In the genomic region with DNA sequence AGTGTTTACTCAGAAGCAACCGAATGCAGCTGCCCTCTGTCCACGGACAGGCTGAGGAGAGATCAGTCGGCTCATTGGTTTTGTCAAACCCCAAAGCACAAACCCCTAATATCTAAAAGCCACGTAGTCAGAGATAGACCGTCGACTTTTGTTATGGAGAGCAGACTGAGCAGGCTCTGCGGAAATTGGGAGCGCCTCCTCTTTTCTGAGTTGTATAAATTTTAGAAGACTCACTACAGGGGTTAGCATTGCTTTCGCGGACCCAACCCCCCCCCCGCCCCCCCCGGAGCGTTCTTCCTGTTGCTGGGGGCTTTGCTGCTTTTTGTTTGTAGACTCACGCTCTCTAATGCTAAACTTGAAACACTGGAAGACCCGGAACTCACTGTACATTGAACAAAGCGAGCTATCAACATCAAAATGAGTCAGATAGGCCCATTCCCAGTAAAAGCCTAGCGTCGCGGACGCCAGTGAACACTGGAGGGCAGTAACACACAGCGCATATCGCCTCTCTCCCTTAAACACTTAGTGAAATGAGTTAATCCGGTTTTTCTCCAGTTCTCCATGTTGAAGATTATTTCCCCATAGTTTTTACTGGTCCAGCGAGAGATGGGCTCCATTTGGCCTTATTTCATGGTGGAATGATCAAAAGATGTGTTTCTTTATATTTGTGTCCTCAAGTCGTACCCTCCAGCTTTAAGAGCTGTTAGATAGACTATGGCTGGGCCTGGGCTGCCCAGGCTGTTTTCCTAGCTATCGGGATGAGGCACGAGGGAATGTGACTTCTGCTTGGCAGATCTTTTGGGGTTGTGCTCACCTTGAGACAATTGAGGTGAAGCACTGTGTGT, we compare ENCODE assay signal across 8 mouse cellular contexts. TPM values are rescaled to one million over a fixed set of nuclear protein-coding genes. Genes with fewer than 3 reads are reported as not detected.
DNase-seq lines count a peak whose midpoint lies in the region; ATAC-seq and TF ChIP-seq lines count a peak whose summit lies in the region.

No protein-coding gene starts in this region.

- TF ChIP-seq CTCF in gastrocnemius, adult 2 months (IDR thresholded peaks at IDR 0.05): peak; percentile 54

- no peak overlapping the region for H3K27ac ChIP-seq in gastrocnemius, adult 2 months
- no peak overlapping the region for H3K27ac ChIP-seq in kidney, embryonic 15.5 days
- H3K27ac ChIP-seq in limb, embryonic 15.5 days: no peak overlapping the region
- no peak overlapping the region for H3K27ac ChIP-seq in neural tube, embryonic 15.5 days (replicated peaks)

- peak; percentile 94 for ATAC-seq in frontal cortex, adult (ENCODE audit: low TSS enrichment)
- ATAC-seq in kidney, embryonic 15.5 days (replicated peaks; ENCODE audit: low FRiP score): peak; percentile 80
- ATAC-seq in limb, embryonic 15.5 days (ENCODE audit: insufficient number of reproducible peaks, low FRiP score, low TSS enrichment, low read depth): no peak
- ATAC-seq in neural tube, embryonic 15.5 days (ENCODE audit: low FRiP score): peak; percentile 93

- 26% methylated on average over 27 of the region's 27 CpGs for WGBS in kidney, embryonic 15.5 days
- WGBS in limb, embryonic 15.5 days: 30% methylated on average over 27 of the region's 27 CpGs
- 24% methylated on average over 27 of the region's 27 CpGs for WGBS in neural tube, embryonic 15.5 days

- no peaks in the 10 kb centered on the region for H3K9me3 ChIP-seq in kidney, embryonic 15.5 days (replicated peaks)
- H3K9me3 ChIP-seq in limb, embryonic 15.5 days: no peaks in the 10 kb centered on the region
- no peaks in the 10 kb centered on the region for H3K9me3 ChIP-seq in neural tube, embryonic 15.5 days (replicated peaks)

- H3K4me1 ChIP-seq in kidney, embryonic 15.5 days: no peaks in the 10 kb centered on the region; the same call in 1 of the 2 replicates
- H3K4me1 ChIP-seq in limb, embryonic 15.5 days: peaks cover 3% of the 10 kb centered on the region; the same call in 1 of the 2 replicates
- peaks cover 8% of the 10 kb centered on the region for H3K4me1 ChIP-seq in neural tube, embryonic 15.5 days

- no peak overlapping the region for H3K9ac ChIP-seq in kidney, embryonic 15.5 days
- no peak overlapping the region for H3K9ac ChIP-seq in limb, embryonic 15.5 days
- no peak overlapping the region for H3K9ac ChIP-seq in neural tube, embryonic 15.5 days (replicated peaks)

- DNase-seq in gastrocnemius, adult 2 months: peak; percentile 26
- no peak for DNase-seq in gastrocnemius, postnatal 25 days
- DNase-seq in cerebellum, adult 9-11 months: peak; percentile 79
- no peak for DNase-seq in thymus, postnatal 4 days

- no peak overlapping the region for H3K4me3 ChIP-seq in gastrocnemius, adult 2 months
- H3K4me3 ChIP-seq in kidney, embryonic 15.5 days (replicated peaks): no peak overlapping the region
- H3K4me3 ChIP-seq in limb, embryonic 15.5 days: no peak overlapping the region
- no peak overlapping the region for H3K4me3 ChIP-seq in neural tube, embryonic 15.5 days (replicated peaks)

- H3K27me3 ChIP-seq in kidney, embryonic 15.5 days: no peaks in the 10 kb centered on the region; the same call in 1 of the 2 replicates
- H3K27me3 ChIP-seq in limb, embryonic 15.5 days: no peaks in the 10 kb centered on the region; the same call in 1 of the 2 replicates
- H3K27me3 ChIP-seq in neural tube, embryonic 15.5 days (replicated peaks): 0 out of 2 replicates have a peak, but pooled peaks cover 3% of the 10 kb centered on the region

- intact Hi-C loops in gastrocnemius, adult 2 months (cut with DNase I): loop anchor here (5.0 kb wide), 2 partner anchors 230 to 640 kb away; no protein-coding TSS in a partner anchor

- H3K36me3 ChIP-seq in kidney, embryonic 15.5 days: no peaks in the 10 kb centered on the region
- no peaks in the 10 kb centered on the region for H3K36me3 ChIP-seq in limb, embryonic 15.5 days
- no peaks in the 10 kb centered on the region for H3K36me3 ChIP-seq in neural tube, embryonic 15.5 days

- peak overlapping the region; percentile 37 for H3K4me2 ChIP-seq in kidney, embryonic 15.5 days
- H3K4me2 ChIP-seq in limb, embryonic 15.5 days: 0 out of 2 replicates have a peak overlapping the region, but pooled peaks have one; percentile 12
- peak overlapping the region; percentile 32 for H3K4me2 ChIP-seq in neural tube, embryonic 15.5 days

RNA-seq across cellular contexts. Expression of a gene that starts 42.2 kb away (rescaled TPM):
- under 1 TPM; 0.61 to 0.79 TPM for total RNA-seq in gastrocnemius, adult 2 months (2021)
- 1 to 10 TPM in 1 of 2 experiments, under 1 TPM in 1; 0.84 to 1.1 TPM for total RNA-seq in gastrocnemius, postnatal 25 days (2021)
- polyA plus RNA-seq in kidney, embryonic 15.5 days (2015; fragmentation: Nextera tagmentation; extraction: Ambion mirVana): 16.6 and 16.8 TPM in 2 replicates
- 5.7 and 6.3 TPM in 2 replicates for polyA plus RNA-seq in limb, embryonic 15.5 days (2015; fragmentation: Nextera tagmentation; extraction: Ambion mirVana)
- 107 and 111 TPM in 2 replicates for polyA plus RNA-seq in neural tube, embryonic 15.5 days (2015; fragmentation: Nextera tagmentation; extraction: Ambion mirVana)

Comparison
In these comparisons a context has a peak if more than half of its experiments do, and no peak if none do; other contexts are left out.
1. DNase-seq: peak in gastrocnemius, adult 2 months (single experiment) and cerebellum, adult 9-11 months (single experiment); none in gastrocnemius, postnatal 25 days (single experiment) and thymus, postnatal 4 days (single experiment).
2. Peak in every context shown above with its lines, with median percentiles within 50 percentile points of each other: H3K4me2 ChIP-seq.